Mouse (Mus musculus) sigmoid colon, adult 10 weeks (tissue): ENCODE data around the gene Ssrp1. TPM values are rescaled to one million over a fixed set of nuclear protein-coding genes. Genes with fewer than 3 reads are reported as not detected.

Experiments
- polyA plus RNA-seq: library from polyadenylated mRNA; stranded (reverse); fragments of 350-450 nt; fragmentation: Illumina TruSeq; extraction: RNeasy Lipid Tissue Mini Kit (QIAGEN cat#74804); gene quantifications from one replicate; pipeline ENCODE4 v1.2.3, GENCODE M21; 2014; ENCODE audit warnings: low read depth, low replicate concordance

The Ssrp1 gene
- polyA plus RNA-seq = 82.5 TPM

GRCm38 (mm10) chr2:85037047-85038026 lies at the start of gene Ssrp1, which contains the start of gene P2rx3:
TSS of gene Ssrp1 (plus strand) at chr2:85037234.
TSS of gene P2rx3 (minus strand) at chr2:85037462.

GRCm38 (mm10) chr2:84987930-84988329 lies 49.1 kb upstream of the Ssrp1 start, which contains the start of gene Prg3:
TSS of gene Prg3 (plus strand) at chr2:84988215.

GRCm38 (mm10) chr2:85047596-85048167 lies 10.6 kb downstream of the Ssrp1 start, which contains the start of gene Tnks1bp1:
TSS of gene Tnks1bp1 (plus strand) at chr2:85048022.

Other genes with a start within 250 kb of the Ssrp1 start
- gene Ube2l6, start 238.4 kb upstream of the Ssrp1 start, polyA plus RNA-seq = 21.1 TPM
- gene Smtnl1, start 214.6 kb upstream of the Ssrp1 start, polyA plus RNA-seq = not detected
- 1.4 TPM for gene Timm10, start 210.2 kb upstream of the Ssrp1 start, polyA plus RNA-seq
- gene Slc43a1, start 198.4 kb upstream of the Ssrp1 start, polyA plus RNA-seq = 2.2 TPM
- gene Rtn4rl2, start 150.5 kb upstream of the Ssrp1 start, polyA plus RNA-seq = not detected
- 25.2 TPM for gene Slc43a3, start 100.7 kb upstream of the Ssrp1 start, polyA plus RNA-seq
- gene Prg2, start 56.8 kb upstream of the Ssrp1 start, polyA plus RNA-seq = not detected
- not detected for gene Prg3, start 49.0 kb upstream of the Ssrp1 start, polyA plus RNA-seq
- 0.54 TPM for gene P2rx3, start 228 bp downstream of the Ssrp1 start, polyA plus RNA-seq
- 1.4 TPM for gene Tnks1bp1, start 10.8 kb downstream of the Ssrp1 start, polyA plus RNA-seq
- gene Aplnr, start 99.0 kb downstream of the Ssrp1 start, polyA plus RNA-seq = 4.4 TPM
- 3.7 TPM for gene Lrrc55, start 160.0 kb downstream of the Ssrp1 start, polyA plus RNA-seq